Mouse (Mus musculus): Measurements from ENCODE around the gene Heyl.

DNA sequence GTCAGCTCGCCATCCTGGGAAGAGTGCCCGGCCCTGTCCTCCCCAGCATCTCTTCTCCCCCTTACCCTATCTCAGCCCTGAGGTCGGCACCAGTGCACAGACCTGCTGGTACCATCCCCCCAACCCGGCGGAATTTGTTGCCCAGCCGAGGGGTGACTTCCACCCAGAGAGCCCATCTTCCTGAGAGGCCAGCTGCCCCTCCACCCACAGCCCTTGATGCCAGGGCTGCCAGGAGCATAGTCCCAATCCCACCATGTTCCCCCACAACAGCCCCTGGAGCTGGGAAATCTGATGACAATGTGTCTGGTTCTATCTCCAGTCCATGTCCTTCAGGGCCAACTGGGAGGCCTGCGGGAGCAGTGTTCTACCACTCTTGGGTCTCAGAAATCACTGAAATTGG, 12.9 kb downstream of the Heyl start:
- TF ChIP-seq CTCF (IDR thresholded peaks at IDR 0.05; ENCODE audit: control insufficient read depth, insufficient read depth, insufficient read length) (no peak), USF1 (IDR thresholded peaks at IDR 0.05; ENCODE audit: low read depth) (no peak), MAX (IDR thresholded peaks at IDR 0.05) (no peak)
